Mouse (Mus musculus) CH12.LX (cell line): ENCODE measurements at regions not wholly inside any gene's neighbourhood (a gene's known extent, or its start where the extent isn't known, plus 50 kb on each side); places are given as distances from the start of the nearest gene placed in this dataset.

Experiments
- DNase-seq: peaks from one replicate; pipeline ENCODE4 v3.0.0-alpha.2; 2013; ENCODE audit errors: extremely low read depth
- H3K27ac ChIP-seq: 2 replicates; pipeline ENCODE4 v1.5.1; 2012; ENCODE audit warnings: low read depth, mild to moderate bottlenecking, control low read depth, moderate library complexity; ENCODE audit not compliant: insufficient read depth
- H3K27me3 ChIP-seq: replicated peaks from 2 replicates; pipeline ENCODE3; 2012; ENCODE audit warnings: inconsistent platforms
- H3K36me3 ChIP-seq, 2 experiments: replicated peaks in 1 of 2; 2 replicates each; pipeline versions ENCODE3 to v1.6.1; 2012; ENCODE audit warnings: inconsistent platforms in 1 of 2, low read length in 1 of 2, mild to moderate bottlenecking in 1 of 2, mixed read lengths in 1 of 2, moderate library complexity in 1 of 2; ENCODE audit not compliant: control insufficient read depth in 1 of 2, insufficient read depth in 1 of 2
- H3K4me1 ChIP-seq, 2 experiments: 2 replicates each; pipeline ENCODE4 v1.6.1; 2012; ENCODE audit warnings: inconsistent platforms in 1 of 2, moderate library complexity in 1 of 2; ENCODE audit not compliant: insufficient read depth in 2 of 2, control insufficient read depth in 1 of 2
- H3K4me2 ChIP-seq: 2 replicates; pipeline ENCODE4 v1.6.1; 2012; ENCODE audit warnings: low read depth, mild to moderate bottlenecking, control low read depth; ENCODE audit not compliant: poor library complexity, insufficient read depth, severe bottlenecking
- H3K4me3 ChIP-seq, 3 experiments: fragments of 150-350 bp in 1 of 3; sonication (generic) in 1 of 3; replicated peaks in 1 of 3; 2 replicates each; pipeline versions ENCODE3 to v1.5.1; 2011 to 2012; ENCODE audit warnings: low read depth in 2 of 3, low read length in 2 of 3, mild to moderate bottlenecking in 2 of 3, moderate library complexity in 2 of 3, control low read depth in 1 of 3, improper control_type of control experiment in 1 of 3, inconsistent platforms in 1 of 3, mixed read lengths in 1 of 3; ENCODE audit not compliant: poor library complexity in 1 of 3
- H3K79me2 ChIP-seq: replicated peaks from 2 replicates; pipeline ENCODE4 v1.6.1; 2012; ENCODE audit warnings: mild to moderate bottlenecking, moderate library complexity; ENCODE audit not compliant: control insufficient read depth, poor library complexity, insufficient read depth, severe bottlenecking; ENCODE audit errors: extremely low read depth
- H3K9ac ChIP-seq: 2 replicates; pipeline ENCODE4 v1.6.1; 2012; ENCODE audit warnings: low read depth, mild to moderate bottlenecking, control low read depth, moderate library complexity; ENCODE audit not compliant: insufficient read depth
- H3K9me3 ChIP-seq: replicated peaks from 2 replicates; pipeline ENCODE3; 2012; ENCODE audit warnings: low read length, inconsistent platforms, mixed read lengths
- BHLHE40 ChIP-seq: IDR thresholded peaks from 2 replicates; pipeline ENCODE4 v1.6.1; 2011; ENCODE audit warnings: mild to moderate bottlenecking, low read depth, low read length, improper control_type of control experiment
- CHD1 ChIP-seq: IDR thresholded peaks from 2 replicates; pipeline ENCODE4 v1.6.1; 2012; ENCODE audit warnings: low read depth, low read length, improper control_type of control experiment, inconsistent platforms
- CHD2 ChIP-seq: IDR thresholded peaks from 2 replicates; pipeline ENCODE4 v1.6.1; 2011; ENCODE audit warnings: low read length, improper control_type of control experiment
- CTCF ChIP-seq, 2 experiments: IDR thresholded peaks in 1 of 2; conservative IDR thresholded peaks in 1 of 2; 2 replicates each; pipeline ENCODE4 v1.5.1; 2011 to 2012; ENCODE audit warnings: low read depth in 2 of 2, low read length in 2 of 2, improper control_type of control experiment in 1 of 2, inconsistent platforms in 1 of 2, mild to moderate bottlenecking in 1 of 2, moderate library complexity in 1 of 2
- ELF1 ChIP-seq: IDR thresholded peaks from 2 replicates; pipeline ENCODE4 v1.6.1; 2014; ENCODE audit warnings: low read depth, mild to moderate bottlenecking, inconsistent platforms, low read length, improper control_type of control experiment
- ETS1 ChIP-seq: conservative IDR thresholded peaks from 2 replicates; pipeline ENCODE4 v1.6.1; 2012; ENCODE audit warnings: low read depth, mild to moderate bottlenecking, inconsistent platforms, low read length, improper control_type of control experiment, moderate library complexity
- GABPA ChIP-seq: IDR thresholded peaks from 2 replicates; pipeline ENCODE4 v1.6.1; 2012; ENCODE audit warnings: low read depth, low read length, improper control_type of control experiment, inconsistent platforms; ENCODE audit not compliant: insufficient replicate concordance
- HCFC1 ChIP-seq: IDR thresholded peaks from 2 replicates; pipeline ENCODE4 v1.6.1; 2012; ENCODE audit warnings: low read depth, mild to moderate bottlenecking, inconsistent platforms, low read length, improper control_type of control experiment
- JUND ChIP-seq: conservative IDR thresholded peaks from 2 replicates; pipeline ENCODE4 v1.6.1; 2011; ENCODE audit warnings: low read depth, low read length, improper control_type of control experiment
- KAT2A ChIP-seq: IDR thresholded peaks from 2 replicates; pipeline ENCODE4 v1.6.1; 2012; ENCODE audit warnings: low read length, improper control_type of control experiment, inconsistent platforms; ENCODE audit not compliant: insufficient replicate concordance
- MAFK ChIP-seq: IDR thresholded peaks from 2 replicates; pipeline ENCODE4 v1.6.1; 2011; ENCODE audit warnings: low read length, improper control_type of control experiment; ENCODE audit not compliant: insufficient replicate concordance
- MAX ChIP-seq: IDR thresholded peaks from 2 replicates; pipeline ENCODE4 v1.6.1; 2011; ENCODE audit warnings: low read length, improper control_type of control experiment
- MAZ ChIP-seq: IDR thresholded peaks from 2 replicates; pipeline ENCODE4 v1.6.1; 2012; ENCODE audit warnings: low read depth, mild to moderate bottlenecking, inconsistent platforms, low read length, improper control_type of control experiment, moderate library complexity
- MYC ChIP-seq: IDR thresholded peaks from 2 replicates; pipeline ENCODE4 v1.6.1; 2011; ENCODE audit warnings: low read depth, mild to moderate bottlenecking, improper control_type of control experiment, low read length
- NELFE ChIP-seq: IDR thresholded peaks from 2 replicates; pipeline ENCODE4 v1.6.1; 2011; ENCODE audit warnings: low read depth, low read length, improper control_type of control experiment
- PAX5 ChIP-seq: IDR thresholded peaks from 2 replicates; pipeline ENCODE4 v1.6.1; 2012; ENCODE audit warnings: low read length, inconsistent platforms, mixed read lengths
- POLR2A ChIP-seq: IDR thresholded peaks from 2 replicates; pipeline ENCODE4 v1.6.1; 2011; ENCODE audit warnings: low read depth, mild to moderate bottlenecking, improper control_type of control experiment, low read length
- POLR2AphosphoS2 ChIP-seq: IDR thresholded peaks from 2 replicates; pipeline ENCODE4 v1.6.1; 2011; ENCODE audit warnings: low read depth, low read length, improper control_type of control experiment
- RAD21 ChIP-seq: IDR thresholded peaks from 2 replicates; pipeline ENCODE4 v1.6.1; 2011; ENCODE audit warnings: low read depth, mild to moderate bottlenecking, low read length, improper control_type of control experiment, moderate library complexity
- RCOR1 ChIP-seq: conservative IDR thresholded peaks from 2 replicates; pipeline ENCODE4 v1.6.1; 2012; ENCODE audit warnings: low read depth, mild to moderate bottlenecking, inconsistent platforms, low read length, improper control_type of control experiment
- SMC3 ChIP-seq: IDR thresholded peaks from 2 replicates; pipeline ENCODE4 v1.6.1; 2011; ENCODE audit warnings: low read depth, low read length, improper control_type of control experiment
- TBP ChIP-seq: conservative IDR thresholded peaks from 2 replicates; pipeline ENCODE4 v1.6.1; 2011; ENCODE audit warnings: low read depth, low read length, improper control_type of control experiment
- USF1 ChIP-seq: IDR thresholded peaks from 2 replicates; pipeline ENCODE4 v1.6.1; 2014; ENCODE audit warnings: low read depth, mild to moderate bottlenecking, inconsistent platforms, low read length, improper control_type of control experiment
- USF2 ChIP-seq: conservative IDR thresholded peaks from 2 replicates; pipeline ENCODE4 v1.6.1; 2011; ENCODE audit warnings: low read depth, low read length, improper control_type of control experiment
- ZKSCAN1 ChIP-seq: IDR thresholded peaks from 2 replicates; pipeline ENCODE4 v1.6.1; 2012; ENCODE audit warnings: low read depth, inconsistent platforms, low read length, improper control_type of control experiment, borderline replicate concordance
- ZMIZ1 ChIP-seq: IDR thresholded peaks from 2 replicates; pipeline ENCODE4 v1.6.1; 2012; ENCODE audit warnings: low read depth, mild to moderate bottlenecking, inconsistent platforms, low read length, improper control_type of control experiment
- dilution Hi-C: fragments of 300-500 bp; cut with MboI; formaldehyde crosslinking; loops from 2 replicates; pipeline ENCODE4 v1.14.3; 2020; ENCODE audit warnings: low sequenced_read_pairs; ENCODE audit not compliant: extremely low pct_unique_long_range_greater_than_20kb, extremely low pct_ligation_motif_present
- in situ Hi-C: fragments of 300-500 bp; cut with MboI; formaldehyde crosslinking; loops from 3 replicates; pipeline ENCODE4 v1.14.3; 2019; ENCODE audit warnings: low sequenced_read_pairs, low pct_ligation_motif_present, low pct_unique_long_range_greater_than_20kb, mixed read lengths

- H3K27me3 ChIP-seq = no peaks in the 10 kb centered on the region
Measured at GRCm38 (mm10) chr8:107872121-107872520, 70.3 kb upstream of the Zfhx3 start.

GRCm38 (mm10) chr8:107876455-107876854, 66.0 kb upstream of the Zfhx3 start:
- TF ChIP-seq HCFC1 = no peak
- TF ChIP-seq ELF1 = no peak
- no peak for TF ChIP-seq JUND
- no peak for TF ChIP-seq SMC3
- no peak for TF ChIP-seq BHLHE40
- TF ChIP-seq TBP = no peak
- TF ChIP-seq USF2 = no peak
- no peak for TF ChIP-seq POLR2A
- no peak for TF ChIP-seq PAX5
- TF ChIP-seq ZMIZ1 = no peak
- no peak for TF ChIP-seq MAZ
- TF ChIP-seq CTCF (conservative IDR thresholded peaks at IDR 0.05 in 1 of 2, IDR thresholded peaks at IDR 0.05 in 1 of 2; ENCODE audit: low read depth in 2 of 2, low read length in 2 of 2) = no peak
- TF ChIP-seq MAX = no peak
- no peak for TF ChIP-seq CHD1
- no peak for TF ChIP-seq GABPA
- TF ChIP-seq CHD2 = no peak
- TF ChIP-seq MAFK = no peak
- H3K4me2 ChIP-seq = no peak overlapping the region
- in situ Hi-C loops (no loop called here), dilution Hi-C loops (no loop called here)
- no peak overlapping the region for H3K27ac ChIP-seq
- no peaks in the 10 kb centered on the region for H3K79me2 ChIP-seq
- no peak overlapping the region for H3K4me3 ChIP-seq
- no peaks in the 10 kb centered on the region for H3K27me3 ChIP-seq
- H3K9ac ChIP-seq = no peak overlapping the region
- no peaks in the 10 kb centered on the region for H3K36me3 ChIP-seq
- peaks cover 5% of the 10 kb centered on the region for H3K9me3 ChIP-seq
- no peaks in the 10 kb centered on the region for H3K4me1 ChIP-seq
- DNase-seq = no peak

More at GRCm38 (mm10) chr8:107872121-107872520, 70.3 kb upstream of the Zfhx3 start:
- Histone ChIP-seq H3K4me3 (no peak overlapping the region), H3K4me2 (no peak overlapping the region), H3K36me3 (no peaks in the 10 kb centered on the region), H3K4me1 (no peaks in the 10 kb centered on the region), H3K79me2 (no peaks in the 10 kb centered on the region), H3K27ac (no peak overlapping the region), H3K9me3 (peaks cover 5% of the 10 kb centered on the region), H3K9ac (no peak overlapping the region)
- dilution Hi-C loops (no loop called here), in situ Hi-C loops (no loop called here)
- DNase-seq = no peak
- no peak for TF ChIP-seq NELFE
- no peak for TF ChIP-seq POLR2AphosphoS2
- no peak for TF ChIP-seq SMC3
- TF ChIP-seq MAX = no peak
- TF ChIP-seq TBP = no peak
- no peak for TF ChIP-seq RAD21
- no peak for TF ChIP-seq MYC
- TF ChIP-seq CHD1 = no peak
- TF ChIP-seq ZKSCAN1 = no peak
- TF ChIP-seq USF1 = no peak
- no peak for TF ChIP-seq ELF1
- TF ChIP-seq RCOR1 = no peak
- no peak for TF ChIP-seq HCFC1
- no peak for TF ChIP-seq GABPA
- no peak for TF ChIP-seq ZMIZ1
- no peak for TF ChIP-seq ETS1
- no peak for TF ChIP-seq KAT2A
